Mouse (Mus musculus) kidney, postnatal 14 days (tissue): ENCODE data around the gene Chrnd.

Experiments used
- DNase-seq: peaks from one replicate; pipeline ENCODE4 v3.0.0; 2022; ENCODE audit warnings: mixed read lengths

The Chrnd gene

GRCm38 (mm10) chr1:87185526-87185925 is 4.9 kb upstream of the Chrnd start:
- DNase-seq, result no peak

GRCm38 (mm10) chr1:87186261-87187036 is 4.0 kb upstream of the Chrnd start:
- DNase-seq, result no peak

GRCm38 (mm10) chr1:87187037-87187355 is 3.4 kb upstream of the Chrnd start:
- peak; percentile 75 for DNase-seq

GRCm38 (mm10) chr1:87197296-87197695 is 6.9 kb downstream of the Chrnd start:
- no peak for DNase-seq

- no peak for DNase-seq
Observed at GRCm38 (mm10) chr1:87198119-87199065, 8.0 kb downstream of the Chrnd start.

GRCm38 (mm10) chr1:87200811-87201210 is 10.4 kb downstream of the Chrnd start:
- DNase-seq, result no peak

GRCm38 (mm10) chr1:87201848-87202247 is 11.4 kb downstream of the Chrnd start:
- DNase-seq, result no peak

- DNase-seq, result no peak
Observed at GRCm38 (mm10) chr1:87203779-87204178, 13.4 kb downstream of the Chrnd start.

- no peak for DNase-seq
Observed at GRCm38 (mm10) chr1:87204465-87204864, 14.1 kb downstream of the Chrnd start, which contains the start of gene Chrng. TSS of gene Chrng (plus strand) at chr1:87204657.

GRCm38 (mm10) chr1:87205038-87205437 is 14.6 kb downstream of the Chrnd start:
- DNase-seq, result no peak

GRCm38 (mm10) chr1:87205502-87205901 is 15.1 kb downstream of the Chrnd start:
- DNase-seq, result no peak

- DNase-seq, result no peak
Observed at GRCm38 (mm10) chr1:87206339-87206738, 15.9 kb downstream of the Chrnd start.

GRCm38 (mm10) chr1:87211431-87211830 is 21.0 kb downstream of the Chrnd start:
- no peak for DNase-seq

GRCm38 (mm10) chr1:87213735-87214704 is 23.6 kb downstream of the Chrnd start, which contains the start of gene Eif4e2:
TSS of gene Eif4e2 (plus strand) at chr1:87213914.
- DNase-seq, result peak; percentile 96

- no peak for DNase-seq
Observed at GRCm38 (mm10) chr1:87214748-87215147, 24.3 kb downstream of the Chrnd start.

GRCm38 (mm10) chr1:87217938-87218337 is 27.5 kb downstream of the Chrnd start:
- peak; percentile 49 for DNase-seq

GRCm38 (mm10) chr1:87225739-87226138 is 35.3 kb downstream of the Chrnd start:
- DNase-seq, result no peak

GRCm38 (mm10) chr1:87226409-87227159 is 36.2 kb downstream of the Chrnd start:
- DNase-seq, result no peak

- DNase-seq, result no peak
Observed at GRCm38 (mm10) chr1:87227160-87227550, 36.7 kb downstream of the Chrnd start.

- DNase-seq, result no peak
Observed at GRCm38 (mm10) chr1:87230606-87231005, 40.2 kb downstream of the Chrnd start.

GRCm38 (mm10) chr1:87232197-87232596 is 41.8 kb downstream of the Chrnd start:
- no peak for DNase-seq

- DNase-seq, result peak; percentile 37
Observed at GRCm38 (mm10) chr1:87239056-87239455, 48.6 kb downstream of the Chrnd start.
